Mouse (Mus musculus) myocyte (in vitro differentiated cells): ENCODE measurements around the gene BC030870.

ENCODE experiments used
- E2F4 ChIP-seq: IDR thresholded peaks from one replicate; pipeline ENCODE4 v1.6.1; 2011; ENCODE audit warnings: mild to moderate bottlenecking, control low read depth, moderate library complexity; ENCODE audit not compliant: insufficient read depth
- POLR2A ChIP-seq: IDR thresholded peaks from one replicate; pipeline ENCODE4 v1.6.1; 2011; ENCODE audit warnings: low read depth, mild to moderate bottlenecking, control low read depth, moderate library complexity; ENCODE audit not compliant: insufficient read length
- POLR2AphosphoS2 ChIP-seq: IDR thresholded peaks from one replicate; pipeline ENCODE4 v1.6.1; 2011; ENCODE audit warnings: low read depth, control low read depth; ENCODE audit not compliant: insufficient read length
- USF1 ChIP-seq: IDR thresholded peaks from one replicate; pipeline ENCODE4 v1.6.1; 2011; ENCODE audit warnings: low read depth, mild to moderate bottlenecking, control low read depth, moderate library complexity

GRCm38 (mm10) chr8:65085680-65086079, 43.7 kb downstream of the BC030870 start:
- TF ChIP-seq POLR2A = no peak
- TF ChIP-seq E2F4 = no peak
- TF ChIP-seq USF1 = no peak
- no peak for TF ChIP-seq POLR2AphosphoS2
